Comparison of ENCODE assay signal across 8 mouse cellular contexts in the genomic region with DNA sequence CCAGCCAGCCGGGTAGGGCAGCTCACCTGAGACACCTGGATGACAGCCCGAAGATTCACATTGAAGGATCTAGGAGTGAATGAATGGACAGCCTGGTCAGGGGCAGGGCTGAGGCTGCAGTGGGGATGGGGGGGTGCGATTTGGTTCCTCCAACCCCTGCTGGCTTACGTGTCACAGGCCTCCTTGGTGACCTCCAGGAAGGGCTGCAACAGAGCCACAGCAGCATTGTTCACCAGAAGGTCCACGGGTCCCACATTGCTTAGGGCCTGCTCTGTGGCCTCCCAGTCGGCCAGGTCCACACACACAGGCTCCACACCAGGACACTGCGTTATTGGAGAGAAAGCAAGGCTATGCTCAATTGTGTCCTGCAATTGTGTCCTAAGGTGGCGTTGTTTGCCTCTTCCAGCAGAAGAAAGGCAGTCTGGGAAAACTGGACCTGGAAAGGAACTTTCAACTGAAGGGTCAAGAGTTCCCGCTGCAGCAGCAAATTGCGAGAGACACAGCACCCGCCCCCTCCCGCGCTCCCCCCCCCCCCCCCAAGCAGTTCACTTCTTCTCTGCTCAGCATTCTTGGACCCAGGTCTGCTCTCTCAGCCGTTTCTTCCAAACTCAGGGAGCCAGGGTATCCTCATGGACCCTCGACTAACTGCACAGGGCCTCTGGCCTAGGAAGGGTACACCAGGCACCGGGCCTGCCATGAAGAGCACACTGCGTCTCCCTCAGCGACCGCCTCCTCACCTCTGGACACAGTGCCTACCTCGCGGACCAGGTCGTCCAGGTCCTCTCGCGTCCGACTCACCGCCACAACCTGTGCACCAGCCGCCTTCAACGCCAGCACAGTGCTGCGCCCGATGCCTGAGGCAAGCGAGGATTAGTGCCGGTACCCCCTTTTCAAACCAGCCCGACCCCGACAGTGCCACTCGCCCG. TPM values are rescaled to one million over a fixed set of nuclear protein-coding genes. Genes with fewer than 3 reads are reported as not detected.
DNase-seq lines count a peak whose midpoint lies in the region; ATAC-seq and TF ChIP-seq lines count a peak whose summit lies in the region.

No protein-coding gene starts in this region.

- peak overlapping the region; percentile 63 for H3K4me3 ChIP-seq in layer of hippocampus, adult 2 months
- peak overlapping the region; percentile 56 for H3K4me3 ChIP-seq in embryonic facial prominence, embryonic 12.5 days
- peak overlapping the region; percentile 63 for H3K4me3 ChIP-seq in intestine, postnatal 0 days (ENCODE audit: low read depth, low read length)
- H3K4me3 ChIP-seq in midbrain, embryonic 13.5 days (replicated peaks) = peak overlapping the region; percentile 49

- WGBS in embryonic facial prominence, embryonic 12.5 days = 20% methylated on average over 34 of the region's 36 CpGs
- 17% methylated on average over 33 of the region's 36 CpGs for WGBS in intestine, postnatal 0 days
- WGBS in midbrain, embryonic 13.5 days = 19% methylated on average over 32 of the region's 36 CpGs

- H3K4me1 ChIP-seq in embryonic facial prominence, embryonic 12.5 days = peaks cover 21% of the 10 kb centered on the region; the same call in 1 of the 2 replicates
- H3K4me1 ChIP-seq in intestine, postnatal 0 days (replicated peaks; ENCODE audit: control insufficient read depth, insufficient read depth, low read length) = 0 out of 2 replicates have a peak, but pooled peaks cover 11% of the 10 kb centered on the region
- peaks cover 26% of the 10 kb centered on the region for H3K4me1 ChIP-seq in midbrain, embryonic 13.5 days (replicated peaks)

- no peak for DNase-seq in layer of hippocampus, adult 2 months (ENCODE audit: low spot score in 2 of 2)
- no peak for DNase-seq in layer of hippocampus, adult 11-12 months (ENCODE audit: low spot score)
- no peak for DNase-seq in gastrocnemius, adult 18-20 months (ENCODE audit: low spot score)
- DNase-seq in urinary bladder, postnatal 14 days (ENCODE audit: low spot score) = no peak
- DNase-seq in cerebellum, adult 11-12 months = no peak

- H3K36me3 ChIP-seq in embryonic facial prominence, embryonic 12.5 days = 0 out of 2 replicates have a peak, but pooled peaks cover 6% of the 10 kb centered on the region
- H3K36me3 ChIP-seq in intestine, postnatal 0 days (ENCODE audit: control insufficient read depth, insufficient read depth) = peaks cover 8% of the 10 kb centered on the region; the same call in 1 of the 2 replicates
- H3K36me3 ChIP-seq in midbrain, embryonic 13.5 days = no peaks in the 10 kb centered on the region

- no peak for TF ChIP-seq CTCF in layer of hippocampus, adult 2 months (conservative IDR thresholded peaks at IDR 0.05)
- TF ChIP-seq CTCF in intestine, postnatal 0 days (IDR thresholded peaks at IDR 0.05; ENCODE audit: low read depth) = 0 out of 2 replicates have a peak, but pooled peaks have one; percentile 4

- H3K27me3 ChIP-seq in embryonic facial prominence, embryonic 12.5 days = peaks cover 14% of the 10 kb centered on the region; the same call in 1 of the 2 replicates
- no peaks in the 10 kb centered on the region for H3K27me3 ChIP-seq in intestine, postnatal 0 days (replicated peaks; ENCODE audit: control insufficient read depth, insufficient read depth, low read length)
- peaks cover 49% of the 10 kb centered on the region for H3K27me3 ChIP-seq in midbrain, embryonic 13.5 days

- 0 out of 2 replicates have a peak, but pooled peaks have one; percentile 2 for ATAC-seq in embryonic facial prominence, embryonic 12.5 days (ENCODE audit: insufficient number of reproducible peaks, insufficient read depth, low FRiP score, low TSS enrichment)
- peak; percentile 42 for ATAC-seq in intestine, postnatal 0 days
- ATAC-seq in midbrain, embryonic 13.5 days = peak; percentile 25; the same call in 1 of the 2 replicates

- H3K9ac ChIP-seq in embryonic facial prominence, embryonic 12.5 days = peak overlapping the region; percentile 46
- peak overlapping the region; percentile 40; the same call in 1 of the 2 replicates for H3K9ac ChIP-seq in intestine, postnatal 0 days (ENCODE audit: low read depth, low read length)
- H3K9ac ChIP-seq in midbrain, embryonic 13.5 days (replicated peaks) = peak overlapping the region; percentile 65

- H3K27ac ChIP-seq in layer of hippocampus, adult 2 months = peak overlapping the region; percentile 61; the same call in 1 of the 2 replicates
- no peak overlapping the region for H3K27ac ChIP-seq in embryonic facial prominence, embryonic 12.5 days
- H3K27ac ChIP-seq in intestine, postnatal 0 days (ENCODE audit: low read depth, low read length) = peak overlapping the region; percentile 46; the same call in 1 of the 2 replicates
- H3K27ac ChIP-seq in midbrain, embryonic 13.5 days = no peak overlapping the region

- peak overlapping the region; percentile 81 for H3K4me2 ChIP-seq in embryonic facial prominence, embryonic 12.5 days (replicated peaks)
- peak overlapping the region; percentile 92 for H3K4me2 ChIP-seq in intestine, postnatal 0 days (replicated peaks; ENCODE audit: low read depth)
- H3K4me2 ChIP-seq in midbrain, embryonic 13.5 days (replicated peaks) = peak overlapping the region; percentile 81

- H3K9me3 ChIP-seq in embryonic facial prominence, embryonic 12.5 days = no peaks in the 10 kb centered on the region
- no peaks in the 10 kb centered on the region for H3K9me3 ChIP-seq in intestine, postnatal 0 days (ENCODE audit: control insufficient read depth)
- no peaks in the 10 kb centered on the region for H3K9me3 ChIP-seq in midbrain, embryonic 13.5 days

RNA-seq across cellular contexts. Expression of gene Dcxr, which starts 0.6 kb away (rescaled TPM):
- 10 to 100 TPM in 1 of 2 experiments, 1 to 10 TPM in 1; 9.9 to 11.3 TPM for total RNA-seq in layer of hippocampus, adult 2 months (2021)
- 11.5 and 12.3 TPM in 2 replicates for polyA plus RNA-seq in embryonic facial prominence, embryonic 12.5 days (2016; fragmentation: Nextera tagmentation; extraction: Ambion mirVana)
- polyA plus RNA-seq in intestine, postnatal 0 days (2015; fragmentation: Nextera tagmentation; extraction: Ambion mirVana) = 81.1 and 88.6 TPM in 2 replicates
- 6.5 and 7.3 TPM in 2 replicates for polyA plus RNA-seq in midbrain, embryonic 13.5 days (2015; fragmentation: Nextera tagmentation; extraction: Ambion mirVana)
- total RNA-seq in gastrocnemius, adult 18-20 months (2021) = 1 to 10 TPM; 8.2 to 9.6 TPM

RNA-seq across cellular contexts. Expression of gene Rac3, which starts 5.2 kb away (rescaled TPM):
- total RNA-seq in layer of hippocampus, adult 2 months (2021) = 10 to 100 TPM; 36.4 to 38.2 TPM
- polyA plus RNA-seq in embryonic facial prominence, embryonic 12.5 days (2016; fragmentation: Nextera tagmentation; extraction: Ambion mirVana) = 59.7 and 62.8 TPM in 2 replicates
- 9.0 TPM in 2 replicates for polyA plus RNA-seq in intestine, postnatal 0 days (2015; fragmentation: Nextera tagmentation; extraction: Ambion mirVana)
- 206 and 218 TPM in 2 replicates for polyA plus RNA-seq in midbrain, embryonic 13.5 days (2015; fragmentation: Nextera tagmentation; extraction: Ambion mirVana)
- total RNA-seq in gastrocnemius, adult 18-20 months (2021) = 1 to 10 TPM in 1 of 2 experiments, under 1 TPM in 1; 0.95 to 1.3 TPM

RNA-seq across cellular contexts. Expression of gene Cbr2, which starts 5.4 kb away (rescaled TPM):
- 1 to 10 TPM; 1.3 to 4.9 TPM for total RNA-seq in layer of hippocampus, adult 2 months (2021)
- 5.9 and 6.1 TPM in 2 replicates for polyA plus RNA-seq in embryonic facial prominence, embryonic 12.5 days (2016; fragmentation: Nextera tagmentation; extraction: Ambion mirVana)
- 1.2 and 1.6 TPM in 2 replicates for polyA plus RNA-seq in intestine, postnatal 0 days (2015; fragmentation: Nextera tagmentation; extraction: Ambion mirVana)
- polyA plus RNA-seq in midbrain, embryonic 13.5 days (2015; fragmentation: Nextera tagmentation; extraction: Ambion mirVana) = 0.32 and 0.38 TPM in 2 replicates
- total RNA-seq in gastrocnemius, adult 18-20 months (2021) = 10 to 100 TPM; 11.6 to 16.9 TPM

RNA-seq across cellular contexts. Expression of gene Lrrc45, which starts 12.8 kb away (rescaled TPM):
- total RNA-seq in layer of hippocampus, adult 2 months (2021) = 10 to 100 TPM; 60.0 to 70.4 TPM
- polyA plus RNA-seq in embryonic facial prominence, embryonic 12.5 days (2016; fragmentation: Nextera tagmentation; extraction: Ambion mirVana) = 77.5 and 83.7 TPM in 2 replicates
- 13.5 and 14.5 TPM in 2 replicates for polyA plus RNA-seq in intestine, postnatal 0 days (2015; fragmentation: Nextera tagmentation; extraction: Ambion mirVana)
- polyA plus RNA-seq in midbrain, embryonic 13.5 days (2015; fragmentation: Nextera tagmentation; extraction: Ambion mirVana) = 60.6 and 71.8 TPM in 2 replicates
- 1 to 10 TPM; 2.3 to 3.0 TPM for total RNA-seq in gastrocnemius, adult 18-20 months (2021)

RNA-seq across cellular contexts. Expression of gene Cenpx, which starts 13.0 kb away (rescaled TPM):
- 10 to 100 TPM; 13.1 to 16.9 TPM for total RNA-seq in layer of hippocampus, adult 2 months (2021)
- 131 TPM in 2 replicates for polyA plus RNA-seq in embryonic facial prominence, embryonic 12.5 days (2016; fragmentation: Nextera tagmentation; extraction: Ambion mirVana)
- polyA plus RNA-seq in intestine, postnatal 0 days (2015; fragmentation: Nextera tagmentation; extraction: Ambion mirVana) = 127 and 131 TPM in 2 replicates
- 99.9 and 112 TPM in 2 replicates for polyA plus RNA-seq in midbrain, embryonic 13.5 days (2015; fragmentation: Nextera tagmentation; extraction: Ambion mirVana)
- 10 to 100 TPM; 24.2 to 32.0 TPM for total RNA-seq in gastrocnemius, adult 18-20 months (2021)

Comparison
In these comparisons a context has a peak if more than half of its experiments do, and no peak if none do; other contexts are left out.
1. H3K27ac ChIP-seq: peak in layer of hippocampus, adult 2 months (single experiment) and intestine, postnatal 0 days (single experiment); none in embryonic facial prominence, embryonic 12.5 days (single experiment) and midbrain, embryonic 13.5 days (single experiment).
2. Peak in every context shown above with its lines, with median percentiles within 50 percentile points of each other: H3K4me3 ChIP-seq, ATAC-seq, H3K4me2 ChIP-seq and H3K9ac ChIP-seq.